Mouse (Mus musculus): ENCODE measurements around the gene Hist1h1d.
A peak's percentile ranks its signal among the peaks of the same experiment; 100 is the strongest.
"Not testable (repeated sequence)": the region's sequence is repeated elsewhere in the genome, so short reads cannot be mapped to it uniquely, and the experiment has no call there.

Gene Hist1h1d

DNA sequence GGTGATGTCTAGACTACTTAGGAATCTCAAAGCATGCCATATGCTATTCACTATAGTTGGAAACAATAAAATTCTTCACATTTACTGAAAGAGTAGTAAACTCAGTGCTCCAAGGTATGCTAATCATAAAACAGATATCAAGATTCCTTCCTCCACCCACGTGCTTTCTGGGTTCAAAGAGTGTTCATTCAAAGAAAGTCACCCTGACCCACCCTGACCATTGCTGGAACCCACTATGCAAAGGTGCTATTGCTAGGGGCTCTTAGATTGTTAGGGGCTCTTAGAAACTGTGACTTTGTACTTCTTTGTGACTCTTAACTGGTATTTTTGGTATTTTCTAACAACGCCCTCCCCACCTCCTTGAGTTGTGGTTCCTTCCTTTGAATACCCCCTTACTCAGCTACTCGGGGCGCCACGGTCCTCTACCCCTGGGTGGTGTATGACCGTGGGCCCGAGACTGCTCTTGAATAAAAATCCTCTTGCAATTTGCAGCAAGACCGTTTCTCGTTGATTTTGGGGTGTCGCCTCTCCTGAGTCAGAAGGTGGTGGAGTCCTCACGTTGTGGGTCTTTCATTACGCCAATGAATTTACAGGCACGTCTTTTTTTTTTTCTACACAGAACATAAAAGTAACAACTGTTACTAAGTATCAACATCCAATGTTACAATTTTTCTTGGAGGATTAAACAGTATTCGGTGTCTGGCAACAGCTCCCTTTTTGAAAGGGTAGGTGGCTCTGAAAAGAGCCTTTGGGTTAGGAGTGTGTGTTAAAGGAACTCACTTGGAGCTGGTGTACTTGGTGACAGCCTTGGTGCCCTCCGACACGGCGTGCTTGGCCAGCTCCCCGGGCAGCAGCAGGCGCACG is 20.2 kb downstream of the Hist1h1d start:
- not testable (repeated sequence) for DNase-seq (ENCODE audit: low spot score in 2 of 2)

GRCm38 (mm10) chr13:23573898-23574524 is 20.9 kb downstream of the Hist1h1d start, which contains the start of the genes Hist1h2bf and Hist1h2ad:
Gene Hist1h2bf, minus strand, starts transcription at chr13:23574196.
Gene Hist1h2ad, plus strand, starts transcription at chr13:23574381.
- peak; percentile 89 to 95 for DNase-seq (ENCODE audit: low spot score in 2 of 2)

GRCm38 (mm10) chr13:23574546-23575170 is 21.6 kb downstream of the Hist1h1d start:
- not testable (repeated sequence) for DNase-seq (ENCODE audit: low spot score in 2 of 2)

- peak; percentile 57 to 78 for DNase-seq (ENCODE audit: low spot score in 2 of 2)
These were observed 22.3 kb downstream of the Hist1h1d start, which contains the start of gene Hist1h3d for GRCm38 (mm10) chr13:23575271-23575851. Gene Hist1h3d, plus strand, starts transcription at chr13:23575763.

DNA sequence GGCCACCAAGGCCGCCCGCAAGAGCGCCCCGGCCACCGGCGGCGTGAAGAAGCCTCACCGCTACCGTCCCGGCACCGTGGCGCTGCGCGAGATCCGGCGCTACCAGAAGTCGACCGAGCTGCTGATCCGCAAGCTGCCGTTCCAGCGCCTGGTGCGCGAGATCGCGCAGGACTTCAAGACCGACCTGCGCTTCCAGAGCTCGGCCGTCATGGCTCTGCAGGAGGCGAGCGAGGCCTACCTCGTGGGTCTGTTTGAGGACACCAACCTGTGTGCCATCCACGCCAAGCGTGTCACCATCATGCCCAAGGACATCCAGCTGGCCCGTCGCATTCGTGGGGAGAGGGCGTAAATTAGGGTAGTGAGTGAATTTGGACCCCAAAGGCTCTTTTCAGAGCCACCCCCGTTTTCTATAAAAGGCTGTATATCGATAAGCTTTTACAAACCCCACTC is 22.8 kb downstream of the Hist1h1d start:
- not testable (repeated sequence) for DNase-seq (ENCODE audit: low spot score in 2 of 2)

GRCm38 (mm10) chr13:23576351-23576881 is 23.4 kb downstream of the Hist1h1d start:
- DNase-seq (ENCODE audit: low spot score in 2 of 2), result no peak

- DNase-seq (ENCODE audit: low spot score in 2 of 2), result no peak
These were observed 24.0 kb downstream of the Hist1h1d start for GRCm38 (mm10) chr13:23576906-23577639.

DNA sequence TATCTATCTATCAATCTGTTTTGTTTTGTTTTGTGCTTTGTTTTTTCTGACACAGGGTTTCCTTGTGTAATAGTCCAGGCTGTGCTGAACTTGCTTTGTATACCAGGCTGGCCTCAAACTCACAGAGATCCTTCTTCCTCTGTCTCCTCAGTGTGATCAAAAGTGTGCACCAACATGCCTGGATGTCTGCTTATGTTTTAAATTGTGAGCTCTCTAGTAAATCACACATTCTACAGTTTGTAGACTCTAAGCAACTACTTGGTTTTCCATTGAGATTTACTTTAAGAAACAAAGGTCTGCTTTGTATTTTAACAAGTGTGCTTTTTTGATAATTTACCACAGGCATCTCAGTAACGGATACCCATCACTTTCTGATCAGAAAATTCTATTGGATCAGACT is 24.8 kb downstream of the Hist1h1d start:
- DNase-seq (ENCODE audit: low spot score in 2 of 2), result no peak

- peak; percentile 99 to 100 for DNase-seq (ENCODE audit: low spot score in 2 of 2)
These were observed 28.6 kb downstream of the Hist1h1d start, which contains the start of gene Hist1h4d for GRCm38 (mm10) chr13:23581408-23582218. Gene Hist1h4d, plus strand, starts transcription at chr13:23581598.

DNA sequence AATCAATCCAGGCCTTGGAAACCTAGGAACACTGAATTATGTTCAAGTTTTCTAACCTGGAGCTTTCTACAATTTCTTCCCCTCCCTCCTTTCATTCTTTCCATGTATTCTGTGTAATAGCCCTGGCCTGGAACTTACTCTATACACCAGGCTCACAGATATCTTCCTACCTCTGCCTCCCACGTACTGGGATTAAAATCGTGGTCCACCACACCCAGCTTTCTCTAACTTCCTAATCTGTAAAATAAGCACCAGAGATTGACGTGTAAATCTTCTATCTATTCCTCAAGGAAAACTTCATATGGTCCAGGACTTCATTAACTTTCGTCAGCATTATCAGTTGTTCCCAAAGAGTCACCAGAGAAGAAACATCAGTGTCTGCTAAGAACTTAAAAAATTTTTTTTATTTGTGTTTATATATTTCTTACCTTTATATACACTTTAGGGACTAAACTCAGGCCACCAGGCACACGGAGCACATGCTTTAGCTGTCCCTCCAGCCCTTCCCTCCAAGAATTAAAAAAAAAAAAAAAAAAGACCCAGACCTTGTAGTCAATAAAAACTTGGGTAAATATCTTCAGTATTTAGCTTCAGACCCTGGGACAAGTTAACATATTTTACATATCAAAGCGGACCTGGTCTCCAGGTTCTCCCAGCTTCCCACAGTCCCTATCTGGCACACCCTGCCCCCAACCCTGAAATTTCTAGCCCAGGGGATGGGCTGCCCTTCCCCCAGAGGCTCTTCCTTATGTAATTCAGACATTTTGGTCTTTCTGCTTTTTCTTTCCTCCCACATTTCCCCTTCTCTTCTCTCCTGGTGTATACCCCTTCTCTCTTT is 29.4 kb downstream of the Hist1h1d start:
- DNase-seq (ENCODE audit: low spot score in 2 of 2), result no peak

GRCm38 (mm10) chr13:23583387-23584068 is 30.5 kb downstream of the Hist1h1d start:
- DNase-seq (ENCODE audit: low spot score in 2 of 2), result no peak

DNA sequence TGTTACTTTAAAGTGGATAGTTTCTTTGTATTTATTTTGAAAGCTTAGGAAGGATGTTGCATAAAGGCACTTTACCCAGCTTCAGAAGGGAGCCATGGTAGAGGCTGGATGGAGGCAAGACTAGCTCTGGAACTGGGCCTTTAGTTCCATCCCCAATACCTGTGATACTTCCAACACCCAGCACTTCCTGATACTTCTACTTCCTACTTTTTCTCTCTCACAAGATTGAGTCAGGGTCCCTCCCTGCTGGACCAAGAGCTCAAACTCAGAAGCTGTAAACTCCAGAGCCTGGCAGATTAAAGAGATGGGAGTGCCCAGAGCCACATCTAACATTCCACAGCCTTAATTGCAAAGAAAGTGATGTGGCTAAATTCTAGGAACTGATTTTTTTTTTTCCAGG is 31.3 kb downstream of the Hist1h1d start:
- DNase-seq (ENCODE audit: low spot score in 2 of 2), result no peak

DNA sequence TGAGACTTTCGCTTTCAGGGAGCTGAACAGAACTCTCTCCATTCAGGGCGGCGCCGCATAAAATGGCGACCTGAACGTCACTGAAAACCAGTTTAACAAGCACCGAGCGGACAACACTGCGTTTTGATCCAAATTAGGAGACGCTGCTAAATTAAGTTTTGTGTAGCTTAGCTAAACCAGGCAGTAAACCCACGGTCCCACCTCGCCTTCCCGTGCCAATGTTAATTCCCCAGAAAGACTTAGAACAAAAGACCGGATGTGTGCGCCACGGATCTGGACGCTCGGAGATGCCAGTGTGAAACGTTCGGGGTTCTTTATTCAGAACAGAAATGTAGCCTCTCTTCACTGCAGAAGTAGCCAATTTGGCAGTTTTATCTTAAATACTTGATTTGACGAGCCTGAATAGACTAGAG is 32.0 kb downstream of the Hist1h1d start:
- peak; percentile 69 to 75 for DNase-seq (ENCODE audit: low spot score in 2 of 2)

- peak; percentile 88 to 93 for DNase-seq (ENCODE audit: low spot score in 2 of 2)
These were observed 32.5 kb downstream of the Hist1h1d start for GRCm38 (mm10) chr13:23585442-23586098.

GRCm38 (mm10) chr13:23586099-23586939 is 33.3 kb downstream of the Hist1h1d start:
- no peak for DNase-seq (ENCODE audit: low spot score in 2 of 2)

DNA sequence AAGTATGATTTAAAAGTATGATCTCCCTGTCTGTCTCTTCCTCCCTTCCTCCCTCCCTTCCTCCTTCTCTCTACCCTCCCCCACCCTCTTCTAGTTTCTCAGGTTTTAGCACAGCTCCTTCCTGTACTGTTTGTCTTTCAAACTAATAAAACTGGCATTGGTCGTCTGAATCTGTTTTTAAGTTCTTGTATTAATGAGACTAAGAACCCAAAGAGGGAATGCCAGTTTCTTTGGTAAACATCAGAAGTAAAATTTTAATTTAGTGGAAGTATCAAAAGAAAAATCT is 33.8 kb downstream of the Hist1h1d start:
- no peak for DNase-seq (ENCODE audit: low spot score in 2 of 2)

DNA sequence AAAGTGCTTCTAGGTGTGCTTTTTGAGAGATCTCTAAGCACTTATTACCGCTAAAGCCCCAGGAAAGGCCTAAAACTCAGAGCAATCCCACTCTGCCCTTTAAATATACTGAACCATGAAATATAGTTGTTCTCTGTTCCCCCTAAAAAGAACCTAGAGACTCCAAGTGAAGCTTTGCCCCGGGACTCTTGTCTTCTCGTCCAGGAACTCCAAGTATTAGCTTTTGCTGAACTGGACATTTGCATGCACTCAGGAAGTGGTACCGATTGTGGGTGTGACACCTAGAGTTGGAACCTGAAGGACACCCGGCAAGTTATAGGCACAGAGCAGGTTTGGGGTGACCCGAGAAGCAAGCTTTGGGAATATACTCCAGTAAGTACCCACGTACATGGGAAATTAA is 38.1 kb downstream of the Hist1h1d start:
- no peak for DNase-seq (ENCODE audit: low spot score in 2 of 2)
